Mouse (Mus musculus): Measurements from ENCODE around the gene Kif14.

- no peak for TF ChIP-seq SIN3A (IDR thresholded peaks at IDR 0.05; ENCODE audit: low read length)
- no peak for TF ChIP-seq CTCF (conservative IDR thresholded peaks at IDR 0.05 in 1 of 2, IDR thresholded peaks at IDR 0.05 in 1 of 2; ENCODE audit: low read depth in 2 of 2, low read length in 2 of 2)
- TF ChIP-seq POLR2A (IDR thresholded peaks at IDR 0.05; ENCODE audit: low read depth, low read length): no peak
- TF ChIP-seq JUN (IDR thresholded peaks at IDR 0.05; ENCODE audit: insufficient read depth, low read depth, low read length): no peak
- no peak for TF ChIP-seq TCF12 (IDR thresholded peaks at IDR 0.05; ENCODE audit: low read depth, low read length)
Observed at GRCm38 (mm10) chr1:136513181-136513580, 47.0 kb downstream of the Kif14 start.
